Mouse (Mus musculus): ENCODE results near the gene Ccdc167. TPM values are rescaled to one million over a fixed set of nuclear protein-coding genes. Genes with fewer than 3 reads are reported as not detected.

Gene Ccdc167
- polyA plus RNA-seq, 1 experiment from 2014 or later: 12.6 TPM

GRCm38 (mm10) chr17:29712565-29712964 is 4.3 kb downstream of the Ccdc167 start:
- H3K9ac ChIP-seq: no peak overlapping the region
- no peak overlapping the region; the same call in 1 of the 2 replicates for H3K27ac ChIP-seq (replicated peaks)
- no peak for ATAC-seq (ENCODE audit: low FRiP score, low read depth)
- H3K36me3 ChIP-seq: no peaks in the 10 kb centered on the region
- peaks cover 69% of the 10 kb centered on the region for H3K4me1 ChIP-seq (replicated peaks)
- 61% methylated on average over 7 of the region's 7 CpGs for WGBS
- H3K4me2 ChIP-seq: no peak overlapping the region
- no peaks in the 10 kb centered on the region for H3K27me3 ChIP-seq
- no peaks in the 10 kb centered on the region for H3K9me3 ChIP-seq
- no peak overlapping the region for H3K4me3 ChIP-seq

- Histone ChIP-seq H3K4me2 (no peak overlapping the region), H3K36me3 (no peaks in the 10 kb centered on the region), H3K9me3 (no peaks in the 10 kb centered on the region), H3K27ac (replicated peaks) (peak overlapping the region; percentile 71), H3K4me3 (no peak overlapping the region), H3K4me1 (replicated peaks) (peaks cover 72% of the 10 kb centered on the region), H3K27me3 (no peaks in the 10 kb centered on the region), H3K9ac (no peak overlapping the region)
- ATAC-seq (ENCODE audit: low FRiP score, low read depth): no peak
- 61% methylated on average over 8 of the region's 8 CpGs for WGBS
Observed at GRCm38 (mm10) chr17:29711745-29712431, 5.0 kb downstream of the Ccdc167 start.

- Histone ChIP-seq H3K36me3 (no peaks in the 10 kb centered on the region), H3K4me1 (replicated peaks) (peaks cover 75% of the 10 kb centered on the region), H3K27me3 (no peaks in the 10 kb centered on the region), H3K4me2 (no peak overlapping the region), H3K4me3 (no peak overlapping the region), H3K27ac (replicated peaks) (peak overlapping the region; percentile 71), H3K9ac (no peak overlapping the region), H3K9me3 (no peaks in the 10 kb centered on the region)
- WGBS: 45% methylated on average over 19 of the region's 19 CpGs
- 0 out of 2 replicates have a peak, but pooled peaks have one; percentile 24 for ATAC-seq (ENCODE audit: low FRiP score, low read depth)
Observed at GRCm38 (mm10) chr17:29711076-29711744, 5.6 kb downstream of the Ccdc167 start.

GRCm38 (mm10) chr17:29710562-29711044 is 6.2 kb downstream of the Ccdc167 start:
- H3K9ac ChIP-seq: no peak overlapping the region
- H3K4me3 ChIP-seq: no peak overlapping the region
- ATAC-seq (ENCODE audit: low FRiP score, low read depth): no peak
- peak overlapping the region; percentile 71 for H3K27ac ChIP-seq (replicated peaks)
- no peak overlapping the region for H3K4me2 ChIP-seq
- H3K4me1 ChIP-seq (replicated peaks): peaks cover 72% of the 10 kb centered on the region
- H3K36me3 ChIP-seq: no peaks in the 10 kb centered on the region
- H3K27me3 ChIP-seq: no peaks in the 10 kb centered on the region
- no peaks in the 10 kb centered on the region for H3K9me3 ChIP-seq
- 46% methylated on average over 11 of the region's 11 CpGs for WGBS

- no peaks in the 10 kb centered on the region for H3K9me3 ChIP-seq
- 75% methylated on average over 5 of the region's 5 CpGs for WGBS
- no peak overlapping the region for H3K27ac ChIP-seq (replicated peaks)
- ATAC-seq (ENCODE audit: low FRiP score, low read depth): no peak
- H3K4me1 ChIP-seq (replicated peaks): peaks cover 72% of the 10 kb centered on the region
- H3K4me2 ChIP-seq: no peak overlapping the region
- no peak overlapping the region for H3K4me3 ChIP-seq
- no peaks in the 10 kb centered on the region for H3K27me3 ChIP-seq
- H3K9ac ChIP-seq: no peak overlapping the region
- no peaks in the 10 kb centered on the region for H3K36me3 ChIP-seq
Observed at GRCm38 (mm10) chr17:29708783-29709182, 8.1 kb downstream of the Ccdc167 start.

GRCm38 (mm10) chr17:29706981-29707545 is 9.8 kb downstream of the Ccdc167 start:
- no peak overlapping the region for H3K9ac ChIP-seq
- no peaks in the 10 kb centered on the region for H3K36me3 ChIP-seq
- 37% methylated on average over 5 of the region's 5 CpGs for WGBS
- no peaks in the 10 kb centered on the region for H3K27me3 ChIP-seq
- H3K27ac ChIP-seq (replicated peaks): no peak overlapping the region
- H3K4me1 ChIP-seq (replicated peaks): peaks cover 74% of the 10 kb centered on the region
- H3K4me2 ChIP-seq: no peak overlapping the region
- no peak for ATAC-seq (ENCODE audit: low FRiP score, low read depth)
- no peaks in the 10 kb centered on the region for H3K9me3 ChIP-seq
- H3K4me3 ChIP-seq: no peak overlapping the region

- WGBS: 81% methylated on average over 5 of the region's 5 CpGs
- Histone ChIP-seq H3K9me3 (no peaks in the 10 kb centered on the region), H3K36me3 (0 out of 2 replicates have a peak, but pooled peaks cover 11% of the 10 kb centered on the region), H3K27me3 (no peaks in the 10 kb centered on the region), H3K4me1 (replicated peaks) (peaks cover 62% of the 10 kb centered on the region), H3K27ac (replicated peaks) (no peak overlapping the region), H3K4me3 (no peak overlapping the region), H3K4me2 (no peak overlapping the region), H3K9ac (no peak overlapping the region)
- ATAC-seq (ENCODE audit: low FRiP score, low read depth): no peak
Observed at GRCm38 (mm10) chr17:29705881-29706280, 11.0 kb downstream of the Ccdc167 start.

- Histone ChIP-seq H3K36me3 (peaks cover 17% of the 10 kb centered on the region; the same call in 1 of the 2 replicates), H3K27me3 (no peaks in the 10 kb centered on the region), H3K4me1 (replicated peaks) (peaks cover 51% of the 10 kb centered on the region), H3K4me3 (no peak overlapping the region), H3K4me2 (no peak overlapping the region), H3K9me3 (no peaks in the 10 kb centered on the region), H3K9ac (no peak overlapping the region), H3K27ac (replicated peaks) (no peak overlapping the region)
- ATAC-seq (ENCODE audit: low FRiP score, low read depth): peak; percentile 49
- WGBS: 20% methylated on average over 3 of the region's 3 CpGs
Observed at GRCm38 (mm10) chr17:29704781-29705180, 12.1 kb downstream of the Ccdc167 start.

- no peak for ATAC-seq (ENCODE audit: low FRiP score, low read depth)
- Histone ChIP-seq H3K9me3 (no peaks in the 10 kb centered on the region), H3K4me1 (replicated peaks) (peaks cover 34% of the 10 kb centered on the region), H3K4me3 (no peak overlapping the region), H3K36me3 (peaks cover 32% of the 10 kb centered on the region), H3K27ac (replicated peaks) (0 out of 2 replicates have a peak overlapping the region, but pooled peaks have one; percentile 16), H3K9ac (no peak overlapping the region), H3K27me3 (no peaks in the 10 kb centered on the region), H3K4me2 (no peak overlapping the region)
- 67% methylated on average over 4 of the region's 4 CpGs for WGBS
Observed at GRCm38 (mm10) chr17:29702938-29703710, 13.7 kb downstream of the Ccdc167 start.

GRCm38 (mm10) chr17:29700573-29700972 is 16.3 kb downstream of the Ccdc167 start:
- Histone ChIP-seq H3K36me3 (peaks cover 52% of the 10 kb centered on the region), H3K27ac (replicated peaks) (no peak overlapping the region)
- ATAC-seq (ENCODE audit: low FRiP score, low read depth): no peak

GRCm38 (mm10) chr17:29698421-29698820 is 18.4 kb downstream of the Ccdc167 start:
- Histone ChIP-seq H3K36me3 (peaks cover 68% of the 10 kb centered on the region), H3K4me3 (no peak overlapping the region), H3K4me2 (no peak overlapping the region), H3K9ac (no peak overlapping the region), H3K4me1 (replicated peaks) (peaks cover 13% of the 10 kb centered on the region), H3K9me3 (no peaks in the 10 kb centered on the region), H3K27ac (replicated peaks) (no peak overlapping the region), H3K27me3 (no peaks in the 10 kb centered on the region)
- WGBS: 87% methylated on average over 6 of the region's 6 CpGs
- no peak for ATAC-seq (ENCODE audit: low FRiP score, low read depth)

More at GRCm38 (mm10) chr17:29700573-29700972, 16.3 kb downstream of the Ccdc167 start:
- Histone ChIP-seq H3K9ac (no peak overlapping the region), H3K4me3 (no peak overlapping the region), H3K4me2 (no peak overlapping the region), H3K27me3 (no peaks in the 10 kb centered on the region), H3K4me1 (replicated peaks) (peaks cover 14% of the 10 kb centered on the region), H3K9me3 (no peaks in the 10 kb centered on the region)
- WGBS: 92% methylated on average over 7 of the region's 7 CpGs
